Mouse (Mus musculus) limb, embryonic 12.5 days (tissue): Measurements from ENCODE around the gene Fgfr2. TPM values are rescaled to one million over a fixed set of nuclear protein-coding genes. Genes with fewer than 3 reads are reported as not detected.
"Not testable (repeated sequence)": the region's sequence is repeated elsewhere in the genome, so short reads cannot be mapped to it uniquely, and the experiment has no call there.

Experiments
- ATAC-seq: fragments of 200-750 bp; cut with Nextera tagmentation; 2 replicates; pipeline ENCODE4 v1.8.0; 2017; ENCODE audit warnings: low read depth, moderate TSS enrichment; ENCODE audit not compliant: insufficient number of reproducible peaks, insufficient read depth, low FRiP score, low TSS enrichment
- H3K27ac ChIP-seq: fragments of 300-500 bp; sonication (generic); 2 replicates; pipeline ENCODE4 v1.5.1; 2016; ENCODE audit warnings: mild to moderate bottlenecking, moderate library complexity
- H3K27me3 ChIP-seq: fragments of 300-500 bp; sonication (generic); 2 replicates; pipeline ENCODE4 v1.6.1; 2016; ENCODE audit warnings: mild to moderate bottlenecking, moderate library complexity
- H3K36me3 ChIP-seq: fragments of 300-500 bp; sonication (generic); 2 replicates; pipeline ENCODE4 v1.6.1; 2016; ENCODE audit warnings: mild to moderate bottlenecking, moderate library complexity
- H3K4me1 ChIP-seq: fragments of 300-500 bp; sonication (generic); replicated peaks from 2 replicates; pipeline ENCODE4 v1.6.1; 2016
- H3K4me2 ChIP-seq: fragments of 300-500 bp; sonication (generic); 2 replicates; pipeline ENCODE4 v1.6.1; 2016; ENCODE audit warnings: mild to moderate bottlenecking, moderate library complexity
- H3K4me3 ChIP-seq: fragments of 300-500 bp; sonication (generic); replicated peaks from 2 replicates; pipeline ENCODE4 v1.5.1; 2016; ENCODE audit warnings: mild to moderate bottlenecking
- H3K9ac ChIP-seq: fragments of 300-500 bp; sonication (generic); replicated peaks from 2 replicates; pipeline ENCODE4 v1.6.1; 2016; ENCODE audit warnings: mild to moderate bottlenecking, moderate library complexity
- H3K9me3 ChIP-seq: fragments of 300-500 bp; sonication (generic); 2 replicates; pipeline ENCODE4 v1.6.1; 2016; ENCODE audit warnings: mild to moderate bottlenecking, moderate library complexity
- WGBS: fragments of 180-500 bp; shearing (Covaris S2); methylation state at CpG from one replicate; pipeline ENCODE4 v1.1.7; 2016; 5-methylcytosine and 5-hydroxymethylcytosine counted together
- polyA plus RNA-seq: library from polyadenylated mRNA; unstranded; fragments of >200 nt; fragmentation: Nextera tagmentation; extraction: Ambion mirVana; gene quantifications from 2 replicates; pipeline ENCODE4 v1.2.1, GENCODE M21; 2016

Fgfr2 gene
- polyA plus RNA-seq, 1 experiment from 2014 or later, result 112 TPM

DNA sequence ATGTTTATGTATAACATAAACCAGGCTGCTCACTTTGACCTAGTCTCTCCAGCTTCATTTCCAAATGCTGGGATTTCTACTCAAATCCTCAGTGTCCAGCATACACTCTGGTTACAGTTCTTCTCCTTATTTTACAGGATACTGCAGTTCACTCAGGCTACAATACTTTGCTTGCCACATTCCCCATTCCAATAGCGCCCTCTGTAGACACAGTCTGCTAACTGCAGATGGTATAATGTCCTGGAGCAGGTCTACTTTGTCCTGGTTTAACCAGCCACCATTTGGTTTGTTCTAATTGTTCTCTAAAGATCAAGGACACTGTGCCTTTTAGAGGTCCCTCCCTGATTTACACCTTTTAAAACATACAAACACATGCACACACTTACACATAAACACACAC is 2047.2 kb downstream of the Fgfr2 start:
- H3K9me3 ChIP-seq, result no peaks in the 10 kb centered on the region

DNA sequence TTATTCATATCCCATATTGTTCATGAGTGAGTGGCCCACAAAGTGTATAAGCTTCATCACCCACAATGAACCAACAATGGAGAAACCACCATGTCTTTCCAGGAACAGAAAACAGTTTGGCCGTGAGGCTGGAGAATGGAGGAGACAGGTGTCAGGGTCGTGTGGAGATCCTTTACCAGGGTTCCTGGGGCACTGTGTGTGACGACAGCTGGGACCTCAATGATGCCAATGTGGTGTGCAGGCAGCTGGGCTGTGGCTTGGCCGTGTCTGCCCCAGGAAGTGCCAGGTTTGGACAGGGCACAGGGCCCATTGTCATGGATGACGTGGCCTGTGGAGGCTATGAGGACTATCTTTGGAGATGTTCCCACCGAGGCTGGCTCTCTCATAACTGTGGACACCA is 2049.1 kb downstream of the Fgfr2 start:
- not testable (repeated sequence) for H3K9me3 ChIP-seq, H3K36me3 ChIP-seq, ATAC-seq, H3K27me3 ChIP-seq, H3K4me1 ChIP-seq, H3K4me3 ChIP-seq, H3K27ac ChIP-seq, H3K4me2 ChIP-seq, H3K9ac ChIP-seq
- whole genome bisulfite sequencing, result 84% methylated on average over 6 of the region's 6 CpGs

More for the DNA sequence above, 2047.2 kb downstream of the Fgfr2 start:
- H3K27ac ChIP-seq, result no peak overlapping the region
- no peak overlapping the region for H3K4me3 ChIP-seq
- 0% methylated on average over 1 of the region's 1 CpGs for WGBS
- H3K9ac ChIP-seq, result no peak overlapping the region
- no peaks in the 10 kb centered on the region for H3K36me3 ChIP-seq
- H3K4me2 ChIP-seq, result no peak overlapping the region
- no peaks in the 10 kb centered on the region for H3K4me1 ChIP-seq
- H3K27me3 ChIP-seq, result no peaks in the 10 kb centered on the region
- ATAC-seq, result no peak

DNA sequence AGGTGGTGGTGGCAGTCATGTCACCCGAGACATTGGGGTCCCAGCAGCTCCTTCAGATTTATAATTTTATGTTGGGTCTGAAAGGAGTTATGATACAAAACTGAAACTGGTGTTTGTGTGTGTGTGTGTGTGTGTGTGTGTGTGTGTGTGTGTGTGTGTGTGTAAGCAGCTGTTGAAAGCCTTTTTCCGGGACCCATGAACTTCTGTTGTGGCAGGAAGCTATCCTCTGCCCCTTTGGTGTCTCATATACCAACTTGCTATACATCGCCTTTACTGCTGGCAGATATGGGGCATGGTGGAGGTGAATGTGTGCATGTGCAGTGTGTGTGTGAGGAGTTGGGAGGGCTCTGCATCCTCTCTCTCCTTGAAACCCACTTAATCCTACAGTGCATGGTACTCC is 2049.7 kb downstream of the Fgfr2 start:
- WGBS, result 97% methylated on average over 2 of the region's 3 CpGs
- H3K27me3 ChIP-seq, H3K27ac ChIP-seq, H3K4me2 ChIP-seq, H3K9me3 ChIP-seq, H3K4me3 ChIP-seq, H3K36me3 ChIP-seq, H3K4me1 ChIP-seq, ATAC-seq, H3K9ac ChIP-seq: not testable (repeated sequence)

- not testable (repeated sequence) for H3K9me3 ChIP-seq, ATAC-seq, H3K27ac ChIP-seq, H3K4me2 ChIP-seq, H3K27me3 ChIP-seq, H3K9ac ChIP-seq, H3K36me3 ChIP-seq, H3K4me3 ChIP-seq, H3K4me1 ChIP-seq
- WGBS, result 9% methylated on average over 1 of the region's 1 CpGs
Observed at GRCm38 (mm10) chr7:131068191-131068590, 2055.0 kb downstream of the Fgfr2 start.

DNA sequence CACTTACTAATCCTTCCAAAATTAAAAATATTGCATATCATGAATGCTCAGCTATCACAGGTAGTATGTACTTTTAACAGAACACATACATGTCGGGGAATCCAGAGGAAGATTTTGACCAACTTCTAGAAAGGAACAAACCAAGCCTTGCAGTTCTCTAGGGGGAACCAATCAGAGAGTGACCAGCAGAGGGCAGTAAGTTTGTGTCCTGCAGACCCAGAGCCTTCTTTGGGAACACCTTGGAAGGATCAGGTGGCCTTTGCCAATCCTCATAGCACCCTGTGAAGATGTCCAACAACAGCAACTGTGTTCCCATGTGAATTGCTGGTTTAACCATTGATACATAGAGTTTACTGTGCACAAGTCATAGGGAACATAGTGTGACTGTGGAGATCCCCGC is 2060.6 kb downstream of the Fgfr2 start:
- Histone ChIP-seq H3K4me1 (no peaks in the 10 kb centered on the region), H3K27ac (no peak overlapping the region), H3K9ac (no peak overlapping the region), H3K9me3 (no peaks in the 10 kb centered on the region), H3K4me2 (no peak overlapping the region), H3K36me3 (no peaks in the 10 kb centered on the region), H3K27me3 (no peaks in the 10 kb centered on the region), H3K4me3 (no peak overlapping the region)
- 88% methylated on average over 2 of the region's 2 CpGs for WGBS
- no peak for ATAC-seq

DNA sequence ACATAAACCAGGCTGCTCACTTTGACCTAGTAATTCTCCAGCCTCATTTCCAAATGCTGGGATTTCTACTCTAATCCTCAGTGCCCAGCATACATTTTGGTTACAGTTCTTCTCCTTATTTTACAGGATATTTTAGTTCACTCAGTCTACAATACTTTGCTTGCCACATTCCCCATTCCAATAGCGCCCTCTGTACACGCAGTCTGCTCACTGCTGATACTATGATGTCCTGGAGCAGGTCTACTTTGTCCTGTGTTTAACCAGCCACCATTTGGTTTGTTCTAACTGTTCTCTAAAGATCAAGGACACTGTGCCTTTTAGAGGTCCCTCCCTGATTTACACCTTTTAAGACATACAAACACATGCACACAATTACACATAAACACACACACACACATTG is 2063.3 kb downstream of the Fgfr2 start:
- not testable (repeated sequence) for H3K4me1 ChIP-seq, H3K4me2 ChIP-seq, ATAC-seq, H3K27me3 ChIP-seq, H3K27ac ChIP-seq, H3K9me3 ChIP-seq, H3K36me3 ChIP-seq, H3K9ac ChIP-seq, H3K4me3 ChIP-seq
- 61% methylated on average over 2 of the region's 2 CpGs for WGBS

GRCm38 (mm10) chr7:131057918-131058317 is 2065.2 kb downstream of the Fgfr2 start:
- not testable (repeated sequence) for H3K9me3 ChIP-seq, H3K4me3 ChIP-seq, H3K4me1 ChIP-seq, H3K4me2 ChIP-seq, H3K9ac ChIP-seq, ATAC-seq, H3K27ac ChIP-seq, H3K27me3 ChIP-seq, H3K36me3 ChIP-seq
- 74% methylated on average over 9 of the region's 9 CpGs for WGBS

- no peaks in the 10 kb centered on the region for H3K36me3 ChIP-seq
- H3K4me1 ChIP-seq, result no peaks in the 10 kb centered on the region
- H3K27ac ChIP-seq, result no peak overlapping the region
- H3K4me2 ChIP-seq, result no peak overlapping the region
- H3K9me3 ChIP-seq, result no peaks in the 10 kb centered on the region
- H3K9ac ChIP-seq, result no peak overlapping the region
- no peak overlapping the region for H3K4me3 ChIP-seq
- no peaks in the 10 kb centered on the region for H3K27me3 ChIP-seq
- no peak for ATAC-seq
Observed at GRCm38 (mm10) chr7:131054808-131055370, 2068.3 kb downstream of the Fgfr2 start.

DNA sequence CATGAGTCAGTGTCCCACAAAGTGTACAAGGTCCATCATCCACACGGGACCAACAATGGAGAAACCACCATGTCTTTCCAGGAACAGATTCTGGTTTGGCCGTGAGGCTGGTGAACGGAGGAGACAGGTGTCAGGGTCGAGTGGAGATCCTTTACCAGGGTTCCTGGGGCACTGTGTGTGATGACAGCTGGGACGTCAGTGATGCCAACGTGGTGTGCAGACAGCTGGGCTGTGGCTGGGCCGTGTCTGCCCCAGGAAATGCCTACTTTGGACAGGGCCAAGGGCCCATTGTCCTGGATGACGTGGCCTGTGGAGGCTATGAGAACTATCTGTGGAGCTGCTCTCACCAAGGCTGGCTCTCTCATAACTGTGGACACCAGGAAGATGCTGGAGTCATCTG is 2073.3 kb downstream of the Fgfr2 start:
- WGBS, result 89% methylated on average over 8 of the region's 8 CpGs

GRCm38 (mm10) chr7:131045258-131045835 is 2077.8 kb downstream of the Fgfr2 start:
- not testable (repeated sequence) for H3K4me1 ChIP-seq, H3K9ac ChIP-seq, H3K27me3 ChIP-seq, H3K4me3 ChIP-seq, ATAC-seq, H3K36me3 ChIP-seq, H3K27ac ChIP-seq, H3K9me3 ChIP-seq, H3K4me2 ChIP-seq
- WGBS, result 26% methylated on average over 3 of the region's 3 CpGs

More for the DNA sequence above, 2073.3 kb downstream of the Fgfr2 start:
- H3K9ac ChIP-seq, H3K27me3 ChIP-seq, H3K27ac ChIP-seq, H3K4me2 ChIP-seq, H3K36me3 ChIP-seq, ATAC-seq, H3K4me3 ChIP-seq, H3K9me3 ChIP-seq, H3K4me1 ChIP-seq: not testable (repeated sequence)

- no peaks in the 10 kb centered on the region for H3K9me3 ChIP-seq
- no peak overlapping the region for H3K4me2 ChIP-seq
- no peak overlapping the region for H3K9ac ChIP-seq
- H3K36me3 ChIP-seq, result no peaks in the 10 kb centered on the region
- no peak overlapping the region for H3K4me3 ChIP-seq
- no peak overlapping the region for H3K27ac ChIP-seq
- no peaks in the 10 kb centered on the region for H3K4me1 ChIP-seq
- no peaks in the 10 kb centered on the region for H3K27me3 ChIP-seq
- 57% methylated on average over 1 of the region's 1 CpGs for WGBS
- ATAC-seq, result no peak
Observed at GRCm38 (mm10) chr7:131042657-131043056, 2080.5 kb downstream of the Fgfr2 start.

- ATAC-seq, H3K4me1 ChIP-seq, H3K9me3 ChIP-seq, H3K9ac ChIP-seq, H3K36me3 ChIP-seq, H3K4me3 ChIP-seq, H3K27me3 ChIP-seq, H3K27ac ChIP-seq, H3K4me2 ChIP-seq: not testable (repeated sequence)
- 91% methylated on average over 8 of the region's 8 CpGs for WGBS
Observed at GRCm38 (mm10) chr7:131040760-131041159, 2082.4 kb downstream of the Fgfr2 start.
